Mouse (Mus musculus): ENCODE measurements at regions not wholly inside any gene's neighbourhood (a gene's known extent, or its start where the extent isn't known, plus 50 kb on each side); places are given as distances from the start of the nearest gene placed in this dataset.

DNA sequence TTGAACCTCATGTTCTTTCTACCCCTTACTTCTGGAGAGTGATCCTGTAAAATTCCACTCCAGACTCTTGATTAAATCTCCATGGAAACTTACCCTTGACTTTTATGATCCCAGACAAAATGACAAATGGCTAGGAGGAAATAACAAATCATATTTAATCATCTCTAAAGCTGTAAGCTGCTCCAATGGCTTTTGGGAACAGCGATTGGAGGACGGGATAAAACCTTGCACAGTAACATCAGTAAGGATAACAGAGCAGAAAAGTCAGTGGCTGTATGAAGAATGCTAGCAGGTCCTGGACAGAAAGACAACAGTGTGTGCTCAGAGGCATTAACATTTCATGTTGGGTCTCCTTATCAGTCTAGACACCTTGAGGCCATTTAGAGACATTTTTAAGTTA, 59.8 kb upstream of the A1bg start:
- no peak overlapping the region for H3K27ac ChIP-seq (ENCODE audit: low read length)
- H3K9ac ChIP-seq (replicated peaks; ENCODE audit: low read length): no peak overlapping the region
- H3K36me3 ChIP-seq (ENCODE audit: insufficient read depth, low read length): no peaks in the 10 kb centered on the region
- WGBS: 35% methylated on average over 2 of the region's 2 CpGs
- H3K4me2 ChIP-seq (replicated peaks; ENCODE audit: low read depth, low read length): no peak overlapping the region
- H3K4me3 ChIP-seq (ENCODE audit: low read length): no peak overlapping the region
- no peaks in the 10 kb centered on the region for H3K4me1 ChIP-seq (ENCODE audit: insufficient read depth, low read length)
- ATAC-seq (ENCODE audit: low FRiP score, low TSS enrichment): peak; percentile 59; the same call in 1 of the 2 replicates
- H3K27me3 ChIP-seq (ENCODE audit: insufficient read depth, low read length): no peaks in the 10 kb centered on the region
- no peaks in the 10 kb centered on the region for H3K9me3 ChIP-seq (ENCODE audit: low read length)

All from kidney, embryonic 16.5 days (tissue).